Mouse (Mus musculus) frontal cortex, postnatal 36 days (tissue): ENCODE measurements around the gene Tmem30c.

Experiments used
- DNase-seq, 2 experiments: peaks; one replicate each; pipeline ENCODE4 v3.0.0; 2022; ENCODE audit warnings: low spot score in 2 of 2

Tmem30c gene

GRCm38 (mm10) chr16:57292765-57293164 is at the start of gene Tmem30c:
Gene Tmem30c, minus strand, starts transcription at chr16:57292865.
- no peak for DNase-seq

- no peak for DNase-seq
Observed at GRCm38 (mm10) chr16:57340613-57340898, 47.9 kb upstream of the Tmem30c start.

- no peak for DNase-seq
Observed at GRCm38 (mm10) chr16:57339765-57340612, 47.3 kb upstream of the Tmem30c start.

GRCm38 (mm10) chr16:57336770-57337423 is 44.2 kb upstream of the Tmem30c start:
- DNase-seq: no peak

- no peak for DNase-seq
Observed at GRCm38 (mm10) chr16:57332301-57332700, 39.6 kb upstream of the Tmem30c start.

GRCm38 (mm10) chr16:57330111-57330510 is 37.4 kb upstream of the Tmem30c start:
- DNase-seq: no peak

GRCm38 (mm10) chr16:57329028-57329427 is 36.4 kb upstream of the Tmem30c start:
- no peak for DNase-seq

GRCm38 (mm10) chr16:57326996-57327395 is 34.3 kb upstream of the Tmem30c start:
- DNase-seq: no peak

- DNase-seq: no peak
Observed at GRCm38 (mm10) chr16:57319284-57320124, 26.8 kb upstream of the Tmem30c start.

- DNase-seq: no peak
Observed at GRCm38 (mm10) chr16:57318637-57319125, 26.0 kb upstream of the Tmem30c start.

GRCm38 (mm10) chr16:57317882-57318636 is 25.4 kb upstream of the Tmem30c start:
- no peak for DNase-seq

GRCm38 (mm10) chr16:57317127-57317526 is 24.5 kb upstream of the Tmem30c start:
- no peak for DNase-seq

- no peak for DNase-seq
Observed at GRCm38 (mm10) chr16:57315026-57315425, 22.4 kb upstream of the Tmem30c start.

GRCm38 (mm10) chr16:57314236-57314635 is 21.6 kb upstream of the Tmem30c start:
- no peak for DNase-seq

GRCm38 (mm10) chr16:57313487-57313886 is 20.8 kb upstream of the Tmem30c start:
- DNase-seq: no peak

GRCm38 (mm10) chr16:57312130-57312529 is 19.5 kb upstream of the Tmem30c start:
- no peak for DNase-seq

GRCm38 (mm10) chr16:57305463-57305862 is 12.8 kb upstream of the Tmem30c start:
- DNase-seq: no peak

- no peak for DNase-seq
Observed at GRCm38 (mm10) chr16:57303716-57304115, 11.1 kb upstream of the Tmem30c start.

GRCm38 (mm10) chr16:57302792-57303698 is 10.4 kb upstream of the Tmem30c start:
- DNase-seq: no peak

- no peak for DNase-seq
Observed at GRCm38 (mm10) chr16:57301512-57302115, 8.9 kb upstream of the Tmem30c start.
